Mouse (Mus musculus): ENCODE data around the gene Aldh3b1. TPM values are rescaled to one million over a fixed set of nuclear protein-coding genes. Genes with fewer than 3 reads are reported as not detected.

Aldh3b1 gene
- polyA plus RNA-seq, 1 experiment from 2014 or later: 2.3 TPM

- no peak overlapping the region for H3K9ac ChIP-seq (ENCODE audit: low read length)
- ATAC-seq (replicated peaks; ENCODE audit: low FRiP score, low TSS enrichment, low read depth) (no peak), DNase-seq (ENCODE audit: low spot score) (no peak)
- 77% methylated on average over 1 of the region's 1 CpGs for WGBS
- no peak overlapping the region for H3K4me2 ChIP-seq (ENCODE audit: low read length)
- H3K36me3 ChIP-seq (ENCODE audit: control insufficient read depth, insufficient read depth, low read length): peaks cover 14% of the 10 kb centered on the region
- no peaks in the 10 kb centered on the region for H3K9me3 ChIP-seq (ENCODE audit: control insufficient read depth, low read length)
- H3K27me3 ChIP-seq (replicated peaks; ENCODE audit: control insufficient read depth, insufficient read depth, low read length): no peaks in the 10 kb centered on the region
- peaks cover 4% of the 10 kb centered on the region for H3K4me1 ChIP-seq (replicated peaks; ENCODE audit: control insufficient read depth, insufficient read depth, low read length)
- H3K4me3 ChIP-seq (ENCODE audit: low read depth, low read length): no peak overlapping the region
- H3K27ac ChIP-seq (ENCODE audit: low read depth): no peak overlapping the region
Observed at GRCm38 (mm10) chr19:3868290-3868689, 61.3 kb downstream of the Aldh3b1 start.

DNA sequence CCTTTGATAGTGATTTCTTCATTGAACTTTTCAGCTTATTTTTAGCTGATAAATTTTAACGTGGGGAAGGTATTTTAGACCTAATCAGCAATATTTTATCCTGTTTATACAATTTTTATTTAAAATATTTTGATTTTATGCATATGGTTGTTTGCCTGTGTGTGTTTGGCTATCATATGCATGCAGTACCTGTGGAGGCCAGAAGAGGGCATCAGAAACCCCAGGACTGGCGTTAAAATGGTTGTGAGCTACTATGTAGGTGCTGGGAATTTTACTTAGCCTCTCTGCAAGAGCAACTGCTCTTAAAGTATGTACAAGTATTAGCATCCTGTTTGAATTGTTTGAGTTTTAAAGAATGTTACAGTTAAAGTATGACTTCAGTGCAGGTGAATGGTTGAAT, 64.6 kb downstream of the Aldh3b1 start:
- Histone ChIP-seq H3K27me3 (replicated peaks; ENCODE audit: control insufficient read depth, insufficient read depth, low read length) (no peaks in the 10 kb centered on the region), H3K27ac (ENCODE audit: low read depth) (no peak overlapping the region), H3K4me2 (ENCODE audit: low read length) (no peak overlapping the region), H3K9me3 (ENCODE audit: control insufficient read depth, low read length) (no peaks in the 10 kb centered on the region), H3K4me3 (ENCODE audit: low read depth, low read length) (no peak overlapping the region), H3K4me1 (replicated peaks; ENCODE audit: control insufficient read depth, insufficient read depth, low read length) (peaks cover 4% of the 10 kb centered on the region; the same call in 1 of the 2 replicates), H3K9ac (ENCODE audit: low read length) (no peak overlapping the region), H3K36me3 (ENCODE audit: control insufficient read depth, insufficient read depth, low read length) (peaks cover 14% of the 10 kb centered on the region)
- ATAC-seq (replicated peaks; ENCODE audit: low FRiP score, low TSS enrichment, low read depth) (no peak), DNase-seq (ENCODE audit: low spot score) (no peak)
- 84% methylated on average over 2 of the region's 2 CpGs for whole genome bisulfite sequencing

Other genes with a start within 250 kb of the Aldh3b1 start
- gene Lrp5, start 243.2 kb downstream of the Aldh3b1 start, polyA plus RNA-seq (2014; fragmentation: Nextera tagmentation; extraction: Ambion mirVana): 7.8 and 7.9 TPM in 2 replicates
- 34.1 and 36.4 TPM in 2 replicates for gene 1810055G02Rik, start 221.5 kb downstream of the Aldh3b1 start, polyA plus RNA-seq (2014; fragmentation: Nextera tagmentation; extraction: Ambion mirVana)
- 29.6 and 29.9 TPM in 2 replicates for gene Kmt5b, start 162.4 kb downstream of the Aldh3b1 start, polyA plus RNA-seq (2014; fragmentation: Nextera tagmentation; extraction: Ambion mirVana)
- 48.8 and 54.0 TPM in 2 replicates for gene Chka, start 78.0 kb downstream of the Aldh3b1 start, polyA plus RNA-seq (2014; fragmentation: Nextera tagmentation; extraction: Ambion mirVana)
- gene Tcirg1, start 22.7 kb downstream of the Aldh3b1 start, polyA plus RNA-seq (2014; fragmentation: Nextera tagmentation; extraction: Ambion mirVana): 34.8 and 40.5 TPM in 2 replicates
- 374 and 390 TPM in 2 replicates for gene Ndufs8, start 17.0 kb downstream of the Aldh3b1 start, polyA plus RNA-seq (2014; fragmentation: Nextera tagmentation; extraction: Ambion mirVana)
- gene Unc93b1, start 5.4 kb upstream of the Aldh3b1 start, polyA plus RNA-seq (2014; fragmentation: Nextera tagmentation; extraction: Ambion mirVana): 14.4 and 16.0 TPM in 2 replicates
- not detected in 2 replicates for gene Aldh3b3, start 28.8 kb upstream of the Aldh3b1 start, polyA plus RNA-seq (2014; fragmentation: Nextera tagmentation; extraction: Ambion mirVana)
- 0.99 and 1.0 TPM in 2 replicates for gene Aldh3b2, start 42.5 kb upstream of the Aldh3b1 start, polyA plus RNA-seq (2014; fragmentation: Nextera tagmentation; extraction: Ambion mirVana)
- gene Acy3, start 56.8 kb upstream of the Aldh3b1 start, polyA plus RNA-seq (2014; fragmentation: Nextera tagmentation; extraction: Ambion mirVana): 13.0 and 13.5 TPM in 2 replicates
- 0.13 and 0.16 TPM in 2 replicates for gene Tbx10, start 62.9 kb upstream of the Aldh3b1 start, polyA plus RNA-seq (2014; fragmentation: Nextera tagmentation; extraction: Ambion mirVana)
- 42.1 and 42.7 TPM in 2 replicates for gene Nudt8, start 70.8 kb upstream of the Aldh3b1 start, polyA plus RNA-seq (2014; fragmentation: Nextera tagmentation; extraction: Ambion mirVana)
- gene Gm49405, start 70.8 kb upstream of the Aldh3b1 start, polyA plus RNA-seq (2014; fragmentation: Nextera tagmentation; extraction: Ambion mirVana): 2.4 and 2.9 TPM in 2 replicates
- gene Doc2g, start 73.5 kb upstream of the Aldh3b1 start, polyA plus RNA-seq (2014; fragmentation: Nextera tagmentation; extraction: Ambion mirVana): 3.6 and 3.9 TPM in 2 replicates
- gene Ndufv1, start 83.0 kb upstream of the Aldh3b1 start, polyA plus RNA-seq (2014; fragmentation: Nextera tagmentation; extraction: Ambion mirVana): 247 and 248 TPM in 2 replicates
- gene Gstp1, start 108.2 kb upstream of the Aldh3b1 start, polyA plus RNA-seq (2014; fragmentation: Nextera tagmentation; extraction: Ambion mirVana): 746 and 810 TPM in 2 replicates
- gene Gstp2, start 116.2 kb upstream of the Aldh3b1 start, polyA plus RNA-seq (2014; fragmentation: Nextera tagmentation; extraction: Ambion mirVana): 7.8 and 8.8 TPM in 2 replicates
- gene Gstp3, start 129.8 kb upstream of the Aldh3b1 start, polyA plus RNA-seq (2014; fragmentation: Nextera tagmentation; extraction: Ambion mirVana): 1.0 and 1.3 TPM in 2 replicates
- gene Cabp2, start 151.8 kb upstream of the Aldh3b1 start, polyA plus RNA-seq (2014; fragmentation: Nextera tagmentation; extraction: Ambion mirVana): 0.57 TPM in 1 of 2 replicates, not detected in the other
- gene Cdk2ap2, start 167.4 kb upstream of the Aldh3b1 start, polyA plus RNA-seq (2014; fragmentation: Nextera tagmentation; extraction: Ambion mirVana): 87.4 and 103 TPM in 2 replicates
- 13.3 and 14.3 TPM in 2 replicates for gene Pitpnm1, start 170.2 kb upstream of the Aldh3b1 start, polyA plus RNA-seq (2014; fragmentation: Nextera tagmentation; extraction: Ambion mirVana)
- gene Aip, start 196.1 kb upstream of the Aldh3b1 start, polyA plus RNA-seq (2014; fragmentation: Nextera tagmentation; extraction: Ambion mirVana): 89.7 and 96.0 TPM in 2 replicates
- not detected in 2 replicates for gene Gpr152, start 210.0 kb upstream of the Aldh3b1 start, polyA plus RNA-seq (2014; fragmentation: Nextera tagmentation; extraction: Ambion mirVana)
- gene Cabp4, start 214.2 kb upstream of the Aldh3b1 start, polyA plus RNA-seq (2014; fragmentation: Nextera tagmentation; extraction: Ambion mirVana): 0.08 TPM in 1 of 2 replicates, not detected in the other
- 174 and 189 TPM in 2 replicates for gene Coro1b, start 218.8 kb upstream of the Aldh3b1 start, polyA plus RNA-seq (2014; fragmentation: Nextera tagmentation; extraction: Ambion mirVana)
- 3.1 and 3.3 TPM in 2 replicates for gene Ptprcap, start 223.8 kb upstream of the Aldh3b1 start, polyA plus RNA-seq (2014; fragmentation: Nextera tagmentation; extraction: Ambion mirVana)
- 37.4 and 40.6 TPM in 2 replicates for gene Rps6kb2, start 233.5 kb upstream of the Aldh3b1 start, polyA plus RNA-seq (2014; fragmentation: Nextera tagmentation; extraction: Ambion mirVana)
- gene Carns1, start 245.7 kb upstream of the Aldh3b1 start, polyA plus RNA-seq (2014; fragmentation: Nextera tagmentation; extraction: Ambion mirVana): 2.3 and 3.1 TPM in 2 replicates